Mouse (Mus musculus): ENCODE results near the gene Plekhb2.
A peak's percentile ranks its signal among the peaks of the same experiment; 100 is the strongest.

The Plekhb2 gene

GRCm38 (mm10) chr1:34866815-34867573, 17.2 kb downstream of the Plekhb2 start:
- DNase-seq (ENCODE audit: low spot score), result peak; percentile 93

- DNase-seq (ENCODE audit: low spot score), result no peak
Measured at GRCm38 (mm10) chr1:34867574-34867955, 17.8 kb downstream of the Plekhb2 start.

- no peak for DNase-seq (ENCODE audit: low spot score)
Measured at GRCm38 (mm10) chr1:34868391-34868790, 18.6 kb downstream of the Plekhb2 start.

- DNase-seq (ENCODE audit: low spot score), result no peak
Measured at GRCm38 (mm10) chr1:34869231-34869630, 19.5 kb downstream of the Plekhb2 start.

- peak; percentile 26 for DNase-seq (ENCODE audit: low spot score)
Measured at GRCm38 (mm10) chr1:34871170-34871569, 21.4 kb downstream of the Plekhb2 start.

GRCm38 (mm10) chr1:34873551-34873950, 23.8 kb downstream of the Plekhb2 start:
- DNase-seq (ENCODE audit: low spot score), result peak; percentile 38

- no peak for DNase-seq (ENCODE audit: low spot score)
Measured at GRCm38 (mm10) chr1:34879611-34880010, 29.8 kb downstream of the Plekhb2 start.

- DNase-seq (ENCODE audit: low spot score), result no peak
Measured at GRCm38 (mm10) chr1:34883776-34884175, 34.0 kb downstream of the Plekhb2 start.

GRCm38 (mm10) chr1:34891559-34892289, 41.9 kb downstream of the Plekhb2 start:
- peak; percentile 65 for DNase-seq (ENCODE audit: low spot score)

- DNase-seq (ENCODE audit: low spot score), result no peak
Measured at GRCm38 (mm10) chr1:34892466-34892865, 42.7 kb downstream of the Plekhb2 start.

GRCm38 (mm10) chr1:34893331-34893730, 43.6 kb downstream of the Plekhb2 start:
- no peak for DNase-seq (ENCODE audit: low spot score)

DNA sequence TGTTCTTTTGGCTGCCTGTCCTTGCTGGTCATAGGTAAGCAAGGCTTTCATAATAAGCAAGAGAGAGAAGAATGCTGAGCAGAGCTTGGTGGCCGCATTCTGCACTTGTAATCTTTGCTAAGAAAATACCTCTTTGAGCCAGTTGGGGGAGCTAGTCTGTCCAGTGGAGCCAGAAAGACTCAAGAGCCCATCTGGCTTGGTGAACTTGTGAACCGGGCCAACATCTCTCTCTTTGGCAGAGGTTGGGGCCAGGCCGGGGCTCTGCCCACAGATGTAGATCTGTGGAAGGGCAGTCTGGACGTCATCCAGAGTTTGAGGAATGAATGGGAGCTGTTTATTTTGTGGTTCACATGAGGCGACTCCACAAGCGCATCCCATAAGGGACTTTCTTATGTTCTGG, 44.1 kb downstream of the Plekhb2 start:
- peak; percentile 56 for DNase-seq (ENCODE audit: low spot score)

GRCm38 (mm10) chr1:34896102-34896501, 46.3 kb downstream of the Plekhb2 start:
- no peak for DNase-seq (ENCODE audit: low spot score)

- peak; percentile 80 for DNase-seq (ENCODE audit: low spot score)
Measured at GRCm38 (mm10) chr1:34896898-34897297, 47.1 kb downstream of the Plekhb2 start.

DNA sequence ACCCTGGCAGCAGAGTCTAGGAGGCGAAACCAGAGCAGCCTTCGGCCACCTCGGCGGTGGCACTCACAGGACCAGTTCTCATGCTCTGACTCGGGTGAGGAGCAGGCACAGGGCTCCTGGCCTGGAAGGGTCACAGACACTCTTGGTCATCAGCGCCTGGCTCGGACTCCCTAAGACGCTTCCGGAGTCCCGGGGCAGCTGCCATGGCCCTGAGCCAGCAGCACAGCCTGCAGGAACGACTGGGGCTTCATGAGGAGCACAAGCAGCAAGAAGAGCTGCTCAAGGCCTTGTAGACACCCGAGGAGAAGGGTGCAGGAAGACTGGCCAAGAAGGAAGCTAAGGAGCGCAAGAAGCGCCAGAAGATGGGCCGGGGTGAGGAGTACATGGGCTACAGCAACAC, 78.9 kb downstream of the Plekhb2 start:
- DNase-seq (ENCODE audit: low spot score), result no peak

Data from testis, postnatal 10 days (tissue).